Mouse (Mus musculus): Measurements from ENCODE around the gene Dmkn. TPM values are rescaled to one million over a fixed set of nuclear protein-coding genes. Genes with fewer than 3 reads are reported as not detected.

Dmkn gene
- polyA plus RNA-seq, 1 experiment from 2014 or later, result 28.2 TPM

DNA sequence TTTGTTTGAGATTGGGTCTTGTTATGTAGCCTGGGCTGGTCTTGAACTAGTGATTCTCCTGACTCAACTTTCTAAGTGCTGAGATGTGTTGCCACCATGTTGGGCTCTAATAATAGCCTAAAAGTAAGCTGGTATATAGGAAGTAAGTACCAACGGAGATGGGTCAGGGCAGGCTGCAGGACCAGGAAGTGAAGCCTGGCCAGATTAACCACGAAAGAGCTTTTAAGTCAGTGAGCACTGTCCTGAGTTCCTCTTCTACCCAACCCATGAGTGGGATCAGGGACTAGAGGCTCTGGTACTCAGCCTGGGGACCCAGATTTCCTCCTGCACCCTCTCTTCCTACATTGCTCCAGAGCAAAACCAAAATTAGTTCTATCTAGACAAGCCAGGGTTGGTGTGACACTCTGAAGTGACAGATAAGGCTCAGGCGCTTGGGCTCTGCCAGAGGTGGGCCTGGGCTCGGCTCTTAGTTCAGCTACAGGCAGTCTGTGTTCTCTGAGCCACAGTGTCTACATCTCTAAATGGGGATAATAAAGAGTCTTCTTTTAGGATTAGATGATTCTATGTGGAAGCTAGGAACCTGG lies 1.7 kb upstream of the Dmkn start:
- no peak overlapping the region for H3K4me3 ChIP-seq (ENCODE audit: low read depth, low read length)
- no peaks in the 10 kb centered on the region for H3K36me3 ChIP-seq (ENCODE audit: control insufficient read depth, insufficient read depth)
- H3K9me3 ChIP-seq (ENCODE audit: control insufficient read depth), result no peaks in the 10 kb centered on the region
- no peak overlapping the region for H3K4me2 ChIP-seq (replicated peaks; ENCODE audit: low read depth)
- 73% methylated on average over 4 of the region's 4 CpGs for WGBS
- peaks cover 6% of the 10 kb centered on the region; the same call in 1 of the 2 replicates for H3K27me3 ChIP-seq (replicated peaks; ENCODE audit: control insufficient read depth, insufficient read depth, low read length)
- TF ChIP-seq CTCF (IDR thresholded peaks at IDR 0.05; ENCODE audit: low read depth), result no peak
- no peaks in the 10 kb centered on the region for H3K4me1 ChIP-seq (replicated peaks; ENCODE audit: control insufficient read depth, insufficient read depth, low read length)
- H3K9ac ChIP-seq (ENCODE audit: low read depth, low read length), result no peak overlapping the region
- H3K27ac ChIP-seq (ENCODE audit: low read depth, low read length), result no peak overlapping the region
- ATAC-seq, result no peak

DNA sequence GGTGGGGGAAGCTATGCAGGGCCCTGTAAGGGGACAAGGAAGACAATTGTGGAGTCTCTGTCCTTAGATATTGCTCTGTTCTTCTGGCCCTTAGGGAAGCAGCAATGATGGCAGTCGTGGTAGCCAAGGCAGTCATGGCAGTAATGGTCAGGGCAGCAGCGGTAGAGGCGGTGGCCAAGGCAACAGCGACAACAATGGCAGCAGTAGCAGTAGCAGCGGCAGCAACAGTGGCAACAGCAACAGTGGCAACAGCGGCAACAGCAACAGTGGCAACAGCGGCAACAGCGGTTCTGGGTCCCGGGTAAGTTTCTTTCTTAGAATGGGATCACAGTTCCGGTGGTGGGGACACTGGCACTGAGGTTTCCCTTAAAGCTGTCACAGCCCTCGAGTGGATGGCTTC lies 1.6 kb downstream of the Dmkn start:
- ATAC-seq, result no peak
- no peak for TF ChIP-seq CTCF (IDR thresholded peaks at IDR 0.05; ENCODE audit: low read depth)
- WGBS, result 49% methylated on average over 11 of the region's 11 CpGs
- no peak overlapping the region for H3K9ac ChIP-seq (ENCODE audit: low read depth, low read length)
- no peak overlapping the region for H3K4me2 ChIP-seq (replicated peaks; ENCODE audit: low read depth)
- H3K27ac ChIP-seq (ENCODE audit: low read depth, low read length), result no peak overlapping the region
- H3K27me3 ChIP-seq (replicated peaks; ENCODE audit: control insufficient read depth, insufficient read depth, low read length), result peaks cover 6% of the 10 kb centered on the region; the same call in 1 of the 2 replicates
- no peaks in the 10 kb centered on the region for H3K36me3 ChIP-seq (ENCODE audit: control insufficient read depth, insufficient read depth)
- no peaks in the 10 kb centered on the region for H3K9me3 ChIP-seq (ENCODE audit: control insufficient read depth)
- no peak overlapping the region for H3K4me3 ChIP-seq (ENCODE audit: low read depth, low read length)
- 0 out of 2 replicates have a peak, but pooled peaks cover 8% of the 10 kb centered on the region for H3K4me1 ChIP-seq (replicated peaks; ENCODE audit: control insufficient read depth, insufficient read depth, low read length)

DNA sequence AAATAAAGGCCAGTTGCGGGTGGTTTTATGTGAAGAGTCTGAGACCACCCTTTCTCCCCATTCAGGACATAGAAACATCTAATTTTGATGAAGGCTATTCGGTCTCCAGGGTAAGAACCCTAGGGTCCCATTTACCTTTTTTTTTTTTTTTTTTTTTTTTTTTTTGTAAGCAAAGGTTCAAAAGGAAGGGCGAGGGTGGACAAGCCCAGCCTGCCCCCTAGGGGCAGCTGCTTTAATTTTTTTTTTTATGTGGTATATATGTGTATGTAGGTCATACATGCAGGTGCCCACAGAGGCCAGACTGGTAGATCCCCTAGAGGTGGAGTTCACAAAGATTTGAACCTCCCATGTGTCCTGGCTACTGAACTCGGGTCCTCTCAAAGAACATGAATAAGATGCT lies 2.9 kb downstream of the Dmkn start:
- H3K27ac ChIP-seq (ENCODE audit: low read depth, low read length), result no peak overlapping the region
- H3K4me2 ChIP-seq (replicated peaks; ENCODE audit: low read depth), result no peak overlapping the region
- peaks cover 6% of the 10 kb centered on the region; the same call in 1 of the 2 replicates for H3K27me3 ChIP-seq (replicated peaks; ENCODE audit: control insufficient read depth, insufficient read depth, low read length)
- no peaks in the 10 kb centered on the region for H3K9me3 ChIP-seq (ENCODE audit: control insufficient read depth)
- H3K9ac ChIP-seq (ENCODE audit: low read depth, low read length), result no peak overlapping the region
- H3K4me1 ChIP-seq (replicated peaks; ENCODE audit: control insufficient read depth, insufficient read depth, low read length), result 0 out of 2 replicates have a peak, but pooled peaks cover 8% of the 10 kb centered on the region
- H3K4me3 ChIP-seq (ENCODE audit: low read depth, low read length), result no peak overlapping the region
- 0 out of 2 replicates have a peak, but pooled peaks have one; percentile 19 for TF ChIP-seq CTCF (IDR thresholded peaks at IDR 0.05; ENCODE audit: low read depth)
- no peaks in the 10 kb centered on the region for H3K36me3 ChIP-seq (ENCODE audit: control insufficient read depth, insufficient read depth)
- WGBS, result 91% methylated on average over 4 of the region's 4 CpGs
- ATAC-seq, result no peak

DNA sequence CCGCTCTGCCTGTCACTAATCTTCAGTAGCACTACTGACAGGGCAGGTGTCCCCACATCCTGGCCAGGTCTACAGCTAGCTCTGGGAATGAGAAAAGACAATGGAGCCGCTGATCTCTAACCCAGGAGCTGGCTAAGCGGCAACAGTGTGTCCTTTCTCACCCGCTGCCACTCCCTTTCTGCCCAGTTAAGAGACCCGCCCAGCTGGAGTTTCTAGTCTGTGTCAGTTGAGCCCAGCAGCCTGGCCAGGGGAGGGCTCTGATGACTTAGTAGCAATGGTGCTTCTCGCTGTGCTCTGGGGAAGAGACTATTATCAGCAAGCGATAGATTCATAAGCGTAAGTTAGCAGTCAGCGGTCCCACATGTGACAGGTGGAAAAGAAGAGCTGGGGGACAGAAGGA lies 5.7 kb downstream of the Dmkn start:
- whole genome bisulfite sequencing, result 22% methylated on average over 9 of the region's 9 CpGs
- peak overlapping the region; percentile 35; the same call in 1 of the 2 replicates for H3K4me2 ChIP-seq (replicated peaks; ENCODE audit: low read depth)
- no peak overlapping the region for H3K4me3 ChIP-seq (ENCODE audit: low read depth, low read length)
- 0 out of 2 replicates have a peak, but pooled peaks cover 8% of the 10 kb centered on the region for H3K4me1 ChIP-seq (replicated peaks; ENCODE audit: control insufficient read depth, insufficient read depth, low read length)
- TF ChIP-seq CTCF (IDR thresholded peaks at IDR 0.05; ENCODE audit: low read depth), result no peak
- peaks cover 6% of the 10 kb centered on the region; the same call in 1 of the 2 replicates for H3K27me3 ChIP-seq (replicated peaks; ENCODE audit: control insufficient read depth, insufficient read depth, low read length)
- peak overlapping the region; percentile 3; the same call in 1 of the 2 replicates for H3K27ac ChIP-seq (ENCODE audit: low read depth, low read length)
- H3K9ac ChIP-seq (ENCODE audit: low read depth, low read length), result no peak overlapping the region
- no peaks in the 10 kb centered on the region for H3K9me3 ChIP-seq (ENCODE audit: control insufficient read depth)
- no peaks in the 10 kb centered on the region for H3K36me3 ChIP-seq (ENCODE audit: control insufficient read depth, insufficient read depth)
- ATAC-seq, result peak; percentile 37; the same call in 1 of the 2 replicates

DNA sequence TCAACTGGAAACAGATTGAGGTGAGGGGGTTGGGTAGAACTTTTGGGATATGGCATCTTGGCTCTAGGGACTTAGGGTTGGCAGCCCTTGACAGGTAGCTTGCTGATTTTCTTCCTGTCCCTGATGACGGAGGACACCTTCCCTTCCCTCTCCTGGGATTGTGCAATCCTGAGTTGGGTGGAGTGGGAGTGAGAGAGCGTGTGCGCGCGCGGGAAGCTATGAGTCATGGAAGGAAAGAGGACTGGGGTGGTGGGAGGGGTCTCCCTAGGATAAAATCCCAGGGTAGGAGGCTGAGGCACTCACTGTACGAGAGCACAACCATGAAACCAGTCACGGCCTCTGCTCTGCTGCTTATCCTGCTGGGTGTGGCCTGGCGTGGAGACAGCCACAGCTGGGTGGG lies 12.5 kb downstream of the Dmkn start:
- H3K9me3 ChIP-seq (ENCODE audit: control insufficient read depth), result no peaks in the 10 kb centered on the region
- peak; percentile 28; the same call in 1 of the 2 replicates for ATAC-seq
- H3K4me1 ChIP-seq (replicated peaks; ENCODE audit: control insufficient read depth, insufficient read depth, low read length), result no peaks in the 10 kb centered on the region
- H3K9ac ChIP-seq (ENCODE audit: low read depth, low read length), result no peak overlapping the region
- 41% methylated on average over 9 of the region's 9 CpGs for WGBS
- H3K4me2 ChIP-seq (replicated peaks; ENCODE audit: low read depth), result no peak overlapping the region
- H3K36me3 ChIP-seq (ENCODE audit: control insufficient read depth, insufficient read depth), result no peaks in the 10 kb centered on the region
- H3K27ac ChIP-seq (ENCODE audit: low read depth, low read length), result no peak overlapping the region
- TF ChIP-seq CTCF (IDR thresholded peaks at IDR 0.05; ENCODE audit: low read depth), result no peak
- H3K4me3 ChIP-seq (ENCODE audit: low read depth, low read length), result no peak overlapping the region
- no peaks in the 10 kb centered on the region for H3K27me3 ChIP-seq (replicated peaks; ENCODE audit: control insufficient read depth, insufficient read depth, low read length)

DNA sequence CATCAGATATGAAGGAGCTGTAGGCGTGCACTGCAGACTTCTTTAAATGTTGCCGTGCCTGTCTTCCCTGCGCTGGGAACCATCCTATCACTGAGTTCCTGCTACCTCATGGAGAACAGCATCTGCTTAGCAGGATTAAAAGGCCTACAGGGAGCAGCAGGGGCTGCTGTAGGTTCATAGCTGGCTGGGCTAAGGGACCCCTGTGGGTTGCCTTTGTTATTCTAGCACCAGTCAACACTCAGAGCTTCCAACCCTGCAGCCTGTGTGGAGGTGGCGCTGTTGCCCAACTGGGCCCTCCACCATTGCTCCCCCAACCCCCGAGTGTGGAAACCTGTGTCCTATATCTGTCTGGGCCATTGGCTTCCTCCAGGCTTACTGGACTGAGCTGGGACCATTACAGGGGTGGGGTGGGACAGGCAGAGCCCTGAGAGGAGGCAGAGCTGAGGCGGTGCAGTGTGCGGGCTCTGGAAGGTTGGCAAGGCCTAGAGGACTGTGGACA lies 13.6 kb downstream of the Dmkn start:
- Histone ChIP-seq H3K9me3 (ENCODE audit: control insufficient read depth) (no peaks in the 10 kb centered on the region), H3K9ac (ENCODE audit: low read depth, low read length) (no peak overlapping the region), H3K27ac (ENCODE audit: low read depth, low read length) (no peak overlapping the region), H3K4me3 (ENCODE audit: low read depth, low read length) (no peak overlapping the region), H3K36me3 (ENCODE audit: control insufficient read depth, insufficient read depth) (no peaks in the 10 kb centered on the region), H3K4me2 (replicated peaks; ENCODE audit: low read depth) (no peak overlapping the region), H3K4me1 (replicated peaks; ENCODE audit: control insufficient read depth, insufficient read depth, low read length) (no peaks in the 10 kb centered on the region), H3K27me3 (replicated peaks; ENCODE audit: control insufficient read depth, insufficient read depth, low read length) (no peaks in the 10 kb centered on the region)
- 62% methylated on average over 7 of the region's 7 CpGs for WGBS
- no peak for ATAC-seq
- no peak for TF ChIP-seq CTCF (IDR thresholded peaks at IDR 0.05; ENCODE audit: low read depth)
